Mouse (Mus musculus) layer of hippocampus, postnatal 36 days (tissue): ENCODE results near the gene Olfr90. TPM values are rescaled to one million over a fixed set of nuclear protein-coding genes. Genes with fewer than 3 reads are reported as not detected.
A peak's percentile ranks its signal among the peaks of the same experiment; 100 is the strongest.
"Not testable (repeated sequence)": the region's sequence is repeated elsewhere in the genome, so short reads cannot be mapped to it uniquely, and the experiment has no call there.

Experiments
- DNase-seq, 2 experiments: peaks; one replicate each; pipeline ENCODE4 v3.0.0; 2022
- total RNA-seq, 2 experiments: library from RNA; stranded (reverse); gene quantifications; 2 replicates each; pipeline ENCODE4 v1.2.3; 2021

Olfr90 gene
- total RNA-seq: not detected

DNA sequence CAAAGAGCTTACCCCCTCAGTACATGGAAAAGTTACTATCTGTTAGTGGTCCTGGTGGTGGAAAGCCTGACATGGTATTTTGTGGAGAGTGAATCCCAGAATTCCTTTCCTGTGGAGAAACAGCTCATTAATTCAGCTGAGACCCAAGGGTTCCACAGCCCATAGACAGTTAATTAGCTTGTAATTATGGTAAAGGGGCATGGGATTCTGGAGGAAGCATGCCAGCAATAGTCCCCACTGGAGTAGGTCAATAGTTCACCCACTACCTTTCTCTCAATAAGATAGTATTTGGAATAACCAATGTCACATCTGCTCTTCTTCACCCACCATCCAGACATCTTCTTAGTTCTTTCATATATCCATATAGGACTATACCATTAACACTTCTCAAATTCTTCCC lies at the start of gene Olfr90:
Olfr90 (minus strand) TSS at position 101 of the 400 bp plus-strand sequence.
- no peak for DNase-seq

DNA sequence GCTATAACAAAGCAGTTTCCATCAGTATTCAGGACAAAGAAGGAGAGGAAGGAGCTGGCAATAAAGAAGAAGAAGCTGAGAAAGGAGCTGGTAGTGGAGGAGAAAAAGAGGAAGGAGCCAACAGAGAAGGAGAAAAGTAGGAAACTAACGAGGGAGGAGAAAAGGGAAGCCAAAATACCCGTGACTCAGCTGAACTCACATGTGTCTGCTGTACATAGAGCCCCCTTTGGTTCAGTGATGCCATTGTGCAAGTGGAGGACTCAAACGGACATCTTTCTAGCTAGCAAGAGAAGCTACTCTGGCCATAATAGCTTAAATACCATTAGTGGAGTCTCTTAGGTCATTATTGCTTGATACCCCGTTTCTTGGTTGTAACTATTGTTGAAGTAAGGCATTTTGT lies 43.1 kb upstream of the Olfr90 start:
- DNase-seq: not testable (repeated sequence)

GRCm38 (mm10) chr17:37119988-37120387 lies 31.7 kb upstream of the Olfr90 start, which contains the start of gene Olfr92:
Gene Olfr92, minus strand, starts transcription at chr17:37120088.
- DNase-seq: no peak

DNA sequence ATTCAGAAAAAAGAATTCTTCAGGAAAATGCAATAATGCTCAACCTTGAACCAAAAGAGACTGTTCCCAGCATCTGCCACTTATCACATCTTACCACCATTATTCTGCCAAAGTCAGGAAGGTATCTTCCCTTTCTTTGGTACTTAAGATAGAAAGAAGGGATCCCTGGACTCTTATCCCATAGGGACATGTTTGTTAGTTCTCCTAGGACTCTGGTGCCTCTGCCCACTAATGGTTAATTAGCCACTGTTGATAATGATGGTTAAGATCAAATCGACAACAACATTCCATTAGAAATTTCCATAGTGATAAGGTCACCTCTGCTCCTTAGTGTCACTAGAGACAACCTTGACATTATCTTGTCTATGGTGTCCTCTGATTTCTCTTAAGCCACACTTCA lies 9.9 kb upstream of the Olfr90 start, which contains the start of gene Olfr91:
Olfr91 (minus strand) TSS at position 101 of the 400 bp plus-strand sequence.
- DNase-seq: no peak

- no peak for DNase-seq
Measured at GRCm38 (mm10) chr17:37093289-37093688, 5.0 kb upstream of the Olfr90 start.

GRCm38 (mm10) chr17:37092198-37092597 lies 3.9 kb upstream of the Olfr90 start:
- DNase-seq: no peak

DNA sequence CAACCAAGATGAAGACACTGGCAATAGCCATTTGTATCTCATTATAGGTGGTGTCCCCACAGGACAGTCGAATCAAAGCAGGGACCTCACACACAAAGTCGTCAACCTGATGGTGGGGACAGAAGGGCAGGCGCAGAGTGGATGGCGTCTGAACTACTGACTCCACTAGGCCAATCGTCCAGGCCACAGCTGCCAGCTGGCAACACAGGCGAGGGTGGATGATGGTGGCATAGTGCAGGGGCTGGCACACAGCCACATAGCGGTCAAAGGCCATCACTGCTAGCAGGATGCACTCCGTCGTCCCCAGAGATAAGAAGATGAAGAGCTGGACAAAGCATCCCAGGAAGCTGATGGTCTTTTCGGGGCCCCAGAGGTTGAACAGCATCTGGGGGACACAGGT lies 2.8 kb downstream of the Olfr90 start:
- no peak for DNase-seq

GRCm38 (mm10) chr17:37084632-37085031 lies 3.7 kb downstream of the Olfr90 start:
- DNase-seq: no peak

DNA sequence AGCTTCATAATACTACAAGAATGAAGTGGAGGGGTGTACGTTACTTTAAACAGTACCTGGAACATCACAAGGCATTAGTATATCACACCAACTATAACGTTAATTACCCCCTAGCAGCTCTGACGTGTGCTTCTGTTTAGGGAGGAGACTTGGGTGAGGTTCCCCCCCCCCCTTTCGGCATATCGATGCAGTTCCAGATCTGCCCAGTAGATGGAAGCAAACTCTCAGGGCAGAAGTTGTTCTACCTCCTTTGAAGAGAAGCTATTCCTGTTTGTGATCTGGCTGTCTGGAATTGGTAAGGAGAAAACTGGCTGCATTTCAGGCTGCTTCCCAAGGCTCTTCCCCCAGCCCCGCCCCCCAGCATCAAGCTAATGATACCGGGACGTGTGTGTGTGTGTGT lies 5.0 kb downstream of the Olfr90 start:
- DNase-seq: no peak

GRCm38 (mm10) chr17:37081659-37082058 lies 6.6 kb downstream of the Olfr90 start:
- DNase-seq: no peak

DNA sequence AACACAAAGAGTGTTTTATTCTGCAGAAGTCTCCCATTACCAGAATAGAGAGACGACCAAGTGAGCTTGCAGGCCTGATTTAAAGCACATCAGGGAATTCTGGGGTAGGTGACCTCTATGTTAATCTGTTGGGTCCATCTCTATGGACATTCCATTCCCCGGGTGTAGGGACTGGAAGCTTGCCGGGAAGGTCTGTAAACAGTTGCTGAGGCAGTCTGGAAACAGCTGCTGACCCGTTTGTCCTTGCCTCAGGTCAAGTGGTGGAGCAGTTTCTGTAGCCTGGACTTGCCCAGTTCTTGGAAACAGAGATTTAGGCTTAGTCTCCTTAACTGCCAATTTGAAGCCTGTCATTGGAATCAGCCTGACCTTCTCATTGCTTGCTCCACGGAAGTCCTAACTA lies 8.2 kb downstream of the Olfr90 start:
- DNase-seq: no peak

DNA sequence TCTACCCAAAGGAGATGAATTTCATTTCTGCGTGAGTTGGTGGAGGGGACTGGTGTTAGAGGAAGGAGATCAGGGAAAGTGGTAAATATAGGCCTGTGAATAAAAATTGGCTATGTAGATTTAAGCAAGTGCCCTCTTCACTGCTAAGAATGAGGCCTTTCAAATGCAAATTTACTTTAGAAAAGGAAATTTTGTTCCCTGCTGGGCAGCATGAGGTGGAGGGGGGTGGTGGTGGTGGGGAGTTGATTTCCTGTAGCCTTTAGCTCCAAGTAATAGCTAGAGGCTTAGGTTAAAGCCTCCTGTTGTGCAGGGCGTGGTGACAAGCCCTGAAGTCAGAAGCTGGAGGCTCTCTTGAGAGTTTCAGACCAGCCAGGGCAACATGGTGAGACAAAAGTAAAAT lies 9.3 kb downstream of the Olfr90 start:
- DNase-seq: no peak

- DNase-seq: no peak
Measured at GRCm38 (mm10) chr17:37078193-37078592, 10.1 kb downstream of the Olfr90 start.

DNA sequence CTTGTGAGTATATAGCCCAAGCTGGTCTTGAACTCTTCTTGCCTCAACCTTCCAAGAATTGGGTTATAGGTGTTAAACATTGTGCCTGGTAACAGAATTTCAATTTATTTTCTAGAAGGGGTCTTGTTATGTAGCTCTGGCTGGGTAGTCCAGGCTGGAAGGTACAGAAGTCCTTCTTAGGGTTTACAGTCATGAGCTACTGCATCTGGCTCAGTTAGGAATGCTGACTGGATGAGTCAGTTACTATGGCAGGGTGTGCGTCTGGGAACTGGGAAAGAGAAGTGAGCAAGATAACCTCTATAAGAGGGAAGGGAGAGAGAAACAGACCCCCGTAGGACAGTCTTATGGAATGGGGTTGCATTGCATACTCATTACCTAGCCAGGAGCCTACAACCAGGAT lies 12.5 kb downstream of the Olfr90 start:
- no peak for DNase-seq

GRCm38 (mm10) chr17:37075181-37075580 lies 13.1 kb downstream of the Olfr90 start:
- DNase-seq: no peak

DNA sequence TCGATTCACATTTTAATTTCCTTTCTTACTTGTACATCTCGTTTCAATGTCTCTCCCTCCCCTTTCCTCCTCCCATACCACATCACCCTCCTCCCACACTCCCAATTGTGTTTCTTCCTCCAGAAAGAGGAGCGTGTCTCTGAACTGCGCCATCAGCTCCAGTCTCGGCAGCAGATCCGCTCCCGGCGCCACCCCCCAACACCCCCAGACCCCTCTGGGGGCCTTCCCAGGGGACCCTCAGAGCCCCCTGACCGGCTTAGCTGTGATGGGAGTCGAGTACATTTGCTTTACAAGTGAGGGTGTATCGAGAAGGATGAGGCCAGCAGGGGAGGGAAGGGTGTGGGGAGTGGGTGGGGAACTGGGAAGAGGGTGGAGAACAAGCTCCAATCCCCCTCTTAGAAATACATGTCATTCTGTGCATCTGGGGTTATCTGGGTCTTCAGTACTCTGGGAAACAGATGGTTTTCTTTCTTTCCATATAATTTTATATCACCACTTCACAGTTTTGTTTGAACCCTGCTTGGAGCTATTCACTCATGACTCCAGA lies 15.5 kb downstream of the Olfr90 start:
- DNase-seq: no peak

- DNase-seq: no peak
Measured at GRCm38 (mm10) chr17:37072080-37072729, 16.1 kb downstream of the Olfr90 start.

DNA sequence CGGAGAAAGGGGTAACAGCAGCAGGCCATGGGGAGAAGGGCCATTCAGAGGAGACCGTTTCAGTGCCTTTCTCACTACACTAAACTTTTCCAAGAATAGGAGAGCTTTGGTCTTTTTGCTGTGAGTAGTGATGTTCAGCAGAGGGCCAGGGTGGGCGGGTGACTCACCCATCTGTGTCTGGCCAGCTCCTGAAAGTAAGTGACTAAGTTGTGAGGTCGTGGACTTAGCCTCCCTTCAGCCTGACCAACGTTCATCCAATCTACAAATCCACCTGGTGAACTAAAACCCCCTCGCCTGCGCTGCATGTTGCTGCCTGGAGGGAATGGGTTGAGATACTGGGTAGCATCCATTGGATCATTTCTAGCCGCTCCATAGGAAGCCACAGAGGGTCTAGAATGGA lies 18.2 kb downstream of the Olfr90 start:
- DNase-seq: no peak

- DNase-seq: no peak
Measured at GRCm38 (mm10) chr17:37067861-37068260, 20.4 kb downstream of the Olfr90 start.

DNA sequence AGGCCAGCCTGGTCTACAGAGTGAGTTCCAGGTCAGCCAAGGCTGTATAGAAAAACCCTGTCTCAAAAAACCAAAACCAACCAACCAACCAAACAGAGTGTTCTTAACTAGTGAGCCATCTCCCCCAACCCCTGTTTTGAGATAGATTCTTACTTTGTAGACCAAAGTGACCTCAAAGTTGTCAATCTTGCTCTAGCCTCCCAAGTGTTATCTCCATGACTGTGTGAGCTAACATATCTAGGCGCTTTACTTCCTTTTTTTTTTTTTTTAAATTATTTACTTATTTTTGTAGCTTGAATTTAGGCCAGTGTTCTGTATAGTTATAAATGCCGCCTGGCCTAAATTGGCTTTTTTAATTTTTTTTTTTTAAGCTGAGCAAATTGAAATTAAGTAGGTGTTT lies 22.3 kb downstream of the Olfr90 start:
- DNase-seq: no peak

DNA sequence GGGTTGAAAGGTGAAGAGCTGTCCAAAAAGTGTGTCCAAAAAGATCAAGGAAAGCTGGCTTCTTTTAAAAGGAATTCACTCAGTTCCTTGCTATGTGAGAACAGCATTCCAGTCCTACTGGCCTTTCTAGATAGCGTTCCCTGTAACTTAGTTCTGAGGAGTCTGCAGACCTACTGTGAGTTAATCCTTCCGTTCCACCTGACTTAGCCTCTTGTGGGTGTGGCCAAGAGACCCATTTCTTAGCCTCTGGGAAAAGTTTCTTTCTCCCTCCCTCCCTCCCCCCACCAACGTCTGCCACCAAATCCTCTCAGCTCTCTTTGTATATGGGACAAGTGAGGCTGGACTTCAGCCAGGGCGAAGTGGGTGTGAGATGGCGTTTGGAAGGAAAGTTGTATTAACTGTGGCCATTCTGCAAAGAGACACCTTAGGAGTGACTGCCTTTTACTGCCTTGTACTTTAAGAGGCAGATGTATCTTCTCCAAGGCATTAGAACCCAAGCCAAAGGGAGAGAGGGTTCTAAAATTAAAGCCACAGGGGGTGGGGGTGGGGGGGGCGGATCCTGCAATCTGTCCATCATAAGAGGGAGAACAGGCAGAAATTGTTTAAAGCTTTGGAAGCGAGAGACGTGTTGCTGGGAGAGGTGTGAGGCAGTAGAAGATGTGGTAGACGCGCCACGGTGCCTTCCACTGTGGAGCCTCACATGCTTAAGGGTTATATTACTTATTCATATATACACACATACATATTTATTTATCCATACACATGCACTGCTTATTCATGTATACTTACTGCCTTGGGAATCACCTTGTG lies 24.4 kb downstream of the Olfr90 start:
- DNase-seq: no peak

- no peak for DNase-seq
Measured at GRCm38 (mm10) chr17:37063063-37063462, 25.2 kb downstream of the Olfr90 start.

DNA sequence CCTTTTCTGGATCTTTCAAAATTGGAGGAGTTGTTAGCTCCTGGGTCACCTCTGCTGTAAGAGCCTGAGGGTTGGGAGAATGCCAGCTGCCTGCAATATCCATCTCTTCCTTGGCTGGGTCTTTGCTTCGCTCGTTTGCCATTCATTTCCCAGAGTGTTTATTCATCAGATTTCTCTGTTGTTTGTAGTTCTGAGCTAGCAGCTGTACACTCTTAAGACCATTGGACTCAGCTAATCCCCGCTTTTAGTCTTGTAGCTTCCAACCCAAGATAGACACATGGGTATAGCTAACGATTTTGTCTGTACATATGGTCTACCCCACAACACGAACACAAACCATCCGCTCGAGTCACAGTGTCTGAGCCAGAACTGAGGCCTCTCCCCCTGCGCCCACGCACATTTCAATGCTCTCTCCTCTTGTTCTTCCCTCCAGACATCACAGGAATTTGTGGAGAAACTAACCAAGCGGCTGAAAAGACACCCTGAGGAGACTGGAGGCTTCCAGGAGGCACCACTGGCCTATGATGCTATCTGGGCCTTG lies 26.1 kb downstream of the Olfr90 start:
- DNase-seq: peak in 1 of 2 experiments; percentile 65
